Mouse (Mus musculus) cerebellum, adult 11-12 months (tissue): ENCODE measurements around the gene Maml1.

Source experiments
- DNase-seq: peaks from one replicate; pipeline ENCODE4 v3.0.0; 2022

Maml1 gene

GRCm38 (mm10) chr11:50279005-50279404 is 13.1 kb downstream of the Maml1 start:
- DNase-seq: no peak

- DNase-seq: no peak
Measured at GRCm38 (mm10) chr11:50277706-50278105, 14.4 kb downstream of the Maml1 start.

- no peak for DNase-seq
Measured at GRCm38 (mm10) chr11:50277025-50277424, 15.1 kb downstream of the Maml1 start.

- no peak for DNase-seq
Measured at GRCm38 (mm10) chr11:50275568-50276151, 16.5 kb downstream of the Maml1 start.

GRCm38 (mm10) chr11:50275077-50275476 is 17.0 kb downstream of the Maml1 start:
- no peak for DNase-seq

- DNase-seq: no peak
Measured at GRCm38 (mm10) chr11:50272819-50273218, 19.3 kb downstream of the Maml1 start.

GRCm38 (mm10) chr11:50269885-50270284 is 22.2 kb downstream of the Maml1 start:
- DNase-seq: no peak

GRCm38 (mm10) chr11:50269163-50269562 is 22.9 kb downstream of the Maml1 start:
- no peak for DNase-seq

- DNase-seq: no peak
Measured at GRCm38 (mm10) chr11:50266997-50267396, 25.1 kb downstream of the Maml1 start.

- DNase-seq: no peak
Measured at GRCm38 (mm10) chr11:50265931-50266330, 26.2 kb downstream of the Maml1 start.

- no peak for DNase-seq
Measured at GRCm38 (mm10) chr11:50263198-50263597, 28.9 kb downstream of the Maml1 start.

- no peak for DNase-seq
Measured at GRCm38 (mm10) chr11:50262020-50262419, 30.1 kb downstream of the Maml1 start.

GRCm38 (mm10) chr11:50258310-50258709 is 33.8 kb downstream of the Maml1 start:
- DNase-seq: no peak

- DNase-seq: no peak
Measured at GRCm38 (mm10) chr11:50256615-50257014, 35.5 kb downstream of the Maml1 start.

GRCm38 (mm10) chr11:50254010-50254580 is 38.0 kb downstream of the Maml1 start:
- DNase-seq: peak; percentile 52

- no peak for DNase-seq
Measured at GRCm38 (mm10) chr11:50253393-50253792, 38.7 kb downstream of the Maml1 start.

GRCm38 (mm10) chr11:50252684-50253265 is 39.3 kb downstream of the Maml1 start:
- no peak for DNase-seq

GRCm38 (mm10) chr11:50252166-50252565 is 39.9 kb downstream of the Maml1 start:
- no peak for DNase-seq

GRCm38 (mm10) chr11:50248473-50249171 is 43.5 kb downstream of the Maml1 start:
- DNase-seq: no peak

GRCm38 (mm10) chr11:50245269-50245668 is 46.8 kb downstream of the Maml1 start:
- no peak for DNase-seq

- no peak for DNase-seq
Measured at GRCm38 (mm10) chr11:50243926-50244325, 48.2 kb downstream of the Maml1 start.

GRCm38 (mm10) chr11:50240235-50240911 is 51.7 kb downstream of the Maml1 start:
- DNase-seq: no peak
